Mouse (Mus musculus): ENCODE results near the gene Slc7a10. TPM values are rescaled to one million over a fixed set of nuclear protein-coding genes. Genes with fewer than 3 reads are reported as not detected.
"Not testable (repeated sequence)": the region's sequence is repeated elsewhere in the genome, so short reads cannot be mapped to it uniquely, and the experiment has no call there.

Gene Slc7a10
- polyA plus RNA-seq, 1 experiment, result 11.1 TPM

DNA sequence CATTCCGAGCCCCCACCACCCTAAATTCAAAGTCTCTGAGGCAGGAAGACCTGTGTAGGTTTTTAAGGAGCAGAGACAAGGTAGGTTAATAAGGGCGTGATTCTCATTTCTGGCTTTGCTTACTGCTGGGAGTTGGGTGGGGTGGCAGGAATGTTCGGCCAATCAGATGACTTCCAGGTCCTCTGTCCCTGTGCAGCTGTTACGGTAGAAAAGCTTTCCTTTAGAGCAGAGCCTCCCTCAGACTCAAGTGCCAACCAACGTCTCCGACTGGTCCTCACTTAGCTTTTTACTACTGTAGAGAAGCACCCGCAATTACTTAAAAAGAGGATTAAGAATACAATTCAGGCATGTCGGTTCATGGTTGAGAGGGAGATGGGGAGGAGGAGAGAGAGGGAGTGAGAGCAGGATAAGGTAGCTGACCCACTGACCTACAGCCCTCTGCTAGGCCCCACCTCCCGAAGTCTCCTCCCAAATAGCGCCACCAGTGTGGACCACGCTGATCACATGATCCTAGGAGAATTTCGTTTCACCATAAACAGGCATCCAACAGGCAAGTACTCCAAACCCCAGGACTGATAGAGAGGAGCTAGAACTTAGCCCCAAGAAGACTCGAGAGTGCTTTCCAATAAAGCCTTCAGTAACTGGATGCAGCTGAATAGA, 46.7 kb downstream of the Slc7a10 start:
- TF ChIP-seq POLR2A (IDR thresholded peaks at IDR 0.05; ENCODE audit: control insufficient read depth, extremely low read depth, insufficient read depth, low read length, poor library complexity) (no peak), CTCF (IDR thresholded peaks at IDR 0.05; ENCODE audit: borderline replicate concordance, control insufficient read depth, extremely low read depth, insufficient read depth, low read length, poor library complexity) (no peak)
- no peak for DNase-seq
- WGBS, result 96% methylated on average over 13 of the region's 13 CpGs
- Histone ChIP-seq H3K4me3 (ENCODE audit: control insufficient read depth, insufficient read depth, low read length) (no peak overlapping the region), H3K36me3 (ENCODE audit: control insufficient read depth, insufficient read depth, low read length) (no peaks in the 10 kb centered on the region), H3K27me3 (ENCODE audit: control insufficient read depth, insufficient read depth, low read length) (no peaks in the 10 kb centered on the region), H3K4me1 (replicated peaks; ENCODE audit: control insufficient read depth, insufficient read depth, low read length) (0 out of 2 replicates have a peak, but pooled peaks cover 2% of the 10 kb centered on the region), H3K27ac (ENCODE audit: control insufficient read depth, insufficient read depth, low read length) (no peak overlapping the region)

DNA sequence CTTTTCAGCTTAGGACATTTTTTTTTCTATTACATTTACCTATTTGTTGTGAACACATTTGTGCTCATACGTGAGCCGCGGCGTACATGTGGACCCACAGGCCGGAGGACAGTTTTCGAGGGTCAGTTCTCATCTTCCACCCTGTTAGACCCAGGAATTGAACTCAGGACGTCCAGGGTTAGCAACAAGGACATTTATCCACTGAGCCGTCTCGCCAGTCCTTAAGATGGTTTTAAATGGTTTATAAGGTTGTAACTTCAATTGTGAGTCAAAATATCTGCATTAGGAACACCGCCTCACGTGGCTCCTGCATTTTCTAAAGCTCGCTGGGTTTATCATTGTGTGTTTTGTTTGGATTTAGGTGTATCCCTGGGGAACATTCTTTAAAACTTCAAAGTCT, 47.7 kb downstream of the Slc7a10 start:
- H3K27me3 ChIP-seq (ENCODE audit: control insufficient read depth, insufficient read depth, low read length), result no peaks in the 10 kb centered on the region
- no peaks in the 10 kb centered on the region for H3K36me3 ChIP-seq (ENCODE audit: control insufficient read depth, insufficient read depth, low read length)
- TF ChIP-seq CTCF (IDR thresholded peaks at IDR 0.05; ENCODE audit: borderline replicate concordance, control insufficient read depth, extremely low read depth, insufficient read depth, low read length, poor library complexity), result no peak
- no peak for TF ChIP-seq POLR2A (IDR thresholded peaks at IDR 0.05; ENCODE audit: control insufficient read depth, extremely low read depth, insufficient read depth, low read length, poor library complexity)
- DNase-seq, result no peak
- 92% methylated on average over 12 of the region's 12 CpGs for WGBS
- H3K27ac ChIP-seq (ENCODE audit: control insufficient read depth, insufficient read depth, low read length), result peak overlapping the region; percentile 79
- H3K4me3 ChIP-seq (ENCODE audit: control insufficient read depth, insufficient read depth, low read length), result peak overlapping the region; percentile 59
- H3K4me1 ChIP-seq (replicated peaks; ENCODE audit: control insufficient read depth, insufficient read depth, low read length), result 0 out of 2 replicates have a peak, but pooled peaks cover 2% of the 10 kb centered on the region

DNA sequence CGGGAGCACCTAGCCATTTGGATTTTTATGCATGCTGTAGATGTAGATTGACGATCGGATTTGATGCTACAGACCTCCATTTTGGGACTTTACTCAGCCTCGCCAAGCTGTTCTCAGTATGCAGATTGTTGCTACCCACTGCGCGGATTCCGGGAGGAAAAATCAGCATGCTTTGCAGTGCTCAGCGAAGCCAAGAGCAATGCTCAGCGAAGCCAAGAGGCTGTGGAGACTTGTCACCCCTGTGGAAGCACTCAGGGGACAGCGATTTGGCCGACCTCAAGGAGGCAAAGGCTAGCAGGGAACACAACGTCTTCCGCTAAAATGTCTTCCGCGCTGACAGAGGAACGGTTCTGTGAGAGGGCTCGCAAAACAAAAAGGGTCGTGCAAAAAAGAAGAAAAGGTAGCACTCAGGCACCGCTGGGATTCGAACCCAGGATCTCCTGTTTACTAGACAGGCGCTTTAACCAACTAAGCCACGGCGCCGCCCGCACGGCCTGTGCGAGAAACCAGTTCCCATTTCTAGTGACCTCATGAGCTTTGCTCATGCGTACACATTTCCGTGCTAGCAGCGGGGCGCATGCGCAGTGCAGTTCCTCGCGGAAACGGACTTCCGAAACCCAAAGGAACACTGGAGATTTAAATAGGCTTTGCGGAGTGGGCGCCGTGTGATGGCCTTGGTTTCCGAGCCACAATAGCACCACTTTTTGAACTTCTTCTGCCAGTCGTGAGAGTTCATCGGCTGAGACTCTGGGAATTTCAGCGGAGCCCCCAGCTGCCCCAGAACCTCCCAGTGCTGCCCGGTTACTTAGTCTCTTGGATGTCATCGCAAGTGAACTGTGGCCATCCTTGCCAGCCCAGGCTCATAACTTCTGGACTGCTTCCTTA, 48.4 kb downstream of the Slc7a10 start:
- Histone ChIP-seq H3K4me1 (replicated peaks; ENCODE audit: control insufficient read depth, insufficient read depth, low read length) (0 out of 2 replicates have a peak, but pooled peaks cover 2% of the 10 kb centered on the region), H3K36me3 (ENCODE audit: control insufficient read depth, insufficient read depth, low read length) (no peaks in the 10 kb centered on the region), H3K4me3 (ENCODE audit: control insufficient read depth, insufficient read depth, low read length) (peak overlapping the region; percentile 67), H3K27ac (ENCODE audit: control insufficient read depth, insufficient read depth, low read length) (peak overlapping the region; percentile 79), H3K27me3 (ENCODE audit: control insufficient read depth, insufficient read depth, low read length) (no peaks in the 10 kb centered on the region)
- 2% methylated on average over 45 of the region's 45 CpGs for WGBS
- TF ChIP-seq CTCF (IDR thresholded peaks at IDR 0.05; ENCODE audit: borderline replicate concordance, control insufficient read depth, extremely low read depth, insufficient read depth, low read length, poor library complexity) (no peak), POLR2A (IDR thresholded peaks at IDR 0.05; ENCODE audit: control insufficient read depth, extremely low read depth, insufficient read depth, low read length, poor library complexity) (peak; percentile 44; the same call in 1 of the 2 replicates)
- DNase-seq, result peak; percentile 92

DNA sequence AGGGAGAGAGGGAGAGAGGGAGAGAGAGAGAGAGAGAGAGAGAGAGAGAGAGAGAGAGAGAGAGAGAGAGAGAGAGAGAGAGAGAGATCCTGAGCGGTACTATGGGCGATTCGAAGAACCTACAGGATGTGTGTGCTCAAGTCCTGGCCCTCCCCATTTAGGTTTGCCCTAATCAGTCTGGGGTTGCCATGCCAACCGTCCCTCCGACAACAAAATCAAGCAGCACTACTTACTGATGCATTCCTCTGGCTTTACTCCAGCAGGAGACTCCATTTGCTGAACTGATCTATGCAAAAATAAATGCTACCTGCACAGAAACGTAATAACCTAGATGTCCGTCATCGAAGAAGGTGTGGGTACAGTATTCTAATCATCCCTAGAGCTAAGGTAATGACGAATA, 49.1 kb downstream of the Slc7a10 start:
- H3K27ac ChIP-seq (ENCODE audit: control insufficient read depth, insufficient read depth, low read length), result no peak overlapping the region
- 32% methylated on average over 9 of the region's 9 CpGs for WGBS

DNA sequence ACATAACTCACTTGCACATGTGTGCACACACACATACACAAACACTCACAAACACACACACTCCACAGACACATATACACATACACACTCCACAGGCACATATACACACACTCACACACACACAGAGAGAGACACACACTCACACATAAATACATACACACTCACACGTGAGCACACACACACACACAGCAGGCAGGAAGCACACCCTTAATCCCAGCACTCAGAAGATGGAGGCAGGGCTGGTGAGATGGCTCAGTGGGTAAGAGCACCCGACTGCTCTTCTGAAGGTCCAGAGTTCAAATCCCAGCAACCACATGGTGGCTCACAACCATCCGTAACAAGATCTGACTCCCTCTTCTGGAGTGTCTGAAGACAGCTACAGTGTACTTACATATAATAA, 51.8 kb downstream of the Slc7a10 start:
- not testable (repeated sequence) for H3K27ac ChIP-seq (ENCODE audit: control insufficient read depth, insufficient read depth, low read length); H3K27me3 ChIP-seq (ENCODE audit: control insufficient read depth, insufficient read depth, low read length); H3K4me3 ChIP-seq (ENCODE audit: control insufficient read depth, insufficient read depth, low read length); H3K4me1 ChIP-seq (replicated peaks; ENCODE audit: control insufficient read depth, insufficient read depth, low read length); DNase-seq; H3K36me3 ChIP-seq (ENCODE audit: control insufficient read depth, insufficient read depth, low read length)
- WGBS, result 66% methylated on average over 3 of the region's 3 CpGs

More for the DNA sequence above, 49.1 kb downstream of the Slc7a10 start:
- H3K27me3 ChIP-seq (ENCODE audit: control insufficient read depth, insufficient read depth, low read length), result no peaks in the 10 kb centered on the region
- H3K36me3 ChIP-seq (ENCODE audit: control insufficient read depth, insufficient read depth, low read length), result no peaks in the 10 kb centered on the region
- no peak for TF ChIP-seq POLR2A (IDR thresholded peaks at IDR 0.05; ENCODE audit: control insufficient read depth, extremely low read depth, insufficient read depth, low read length, poor library complexity)
- no peak for TF ChIP-seq CTCF (IDR thresholded peaks at IDR 0.05; ENCODE audit: borderline replicate concordance, control insufficient read depth, extremely low read depth, insufficient read depth, low read length, poor library complexity)
- peak overlapping the region; percentile 19 for H3K4me3 ChIP-seq (ENCODE audit: control insufficient read depth, insufficient read depth, low read length)
- peak; percentile 37 for DNase-seq
- H3K4me1 ChIP-seq (replicated peaks; ENCODE audit: control insufficient read depth, insufficient read depth, low read length), result 0 out of 2 replicates have a peak, but pooled peaks cover 2% of the 10 kb centered on the region

Other genes starting within 250 kb of the Slc7a10 start
- 11.9 and 12.8 TPM in 2 replicates for gene Cebpg, start 129.8 kb upstream of the Slc7a10 start, polyA plus RNA-seq (2012; rRNA removed)
- gene Cebpa, start 67.1 kb upstream of the Slc7a10 start, polyA plus RNA-seq (2012; rRNA removed), result 56.3 and 84.1 TPM in 2 replicates
- 2.4 TPM in 2 replicates for gene Lrp3, start 29.1 kb downstream of the Slc7a10 start, polyA plus RNA-seq (2012; rRNA removed)
- 5.8 and 6.0 TPM in 2 replicates for gene Gpatch1, start 132.1 kb downstream of the Slc7a10 start, polyA plus RNA-seq (2012; rRNA removed)
- 0.71 and 1.3 TPM in 2 replicates for gene Rhpn2, start 147.8 kb downstream of the Slc7a10 start, polyA plus RNA-seq (2012; rRNA removed)
- 8.3 and 8.8 TPM in 2 replicates for gene Faap24, start 210.5 kb downstream of the Slc7a10 start, polyA plus RNA-seq (2012; rRNA removed)
- gene Cep89, start 210.7 kb downstream of the Slc7a10 start, polyA plus RNA-seq (2012; rRNA removed), result 17.9 and 21.2 TPM in 2 replicates